Mouse (Mus musculus) intestine, postnatal 0 days (tissue): ENCODE data around the gene Arl3. TPM values are rescaled to one million over a fixed set of nuclear protein-coding genes. Genes with fewer than 3 reads are reported as not detected.

ENCODE experiments used
- ATAC-seq: fragments of 200-750 bp; cut with Nextera tagmentation; 2 replicates; pipeline ENCODE4 v1.8.0; 2017; ENCODE audit warnings: mild to moderate bottlenecking, moderate TSS enrichment, moderate library complexity
- H3K27ac ChIP-seq: fragments of 300-500 bp; sonication (generic); 2 replicates; pipeline ENCODE4 v1.5.1; 2014; ENCODE audit warnings: mild to moderate bottlenecking, low read depth, low read length, moderate library complexity
- H3K27me3 ChIP-seq: fragments of 300-500 bp; sonication (generic); replicated peaks from 2 replicates; pipeline ENCODE4 v1.6.1; 2014; ENCODE audit warnings: low read length, mixed read lengths; ENCODE audit not compliant: control insufficient read depth, insufficient read depth
- H3K36me3 ChIP-seq: fragments of 300-500 bp; sonication (generic); 2 replicates; pipeline ENCODE4 v1.6.1; 2014; ENCODE audit warnings: mild to moderate bottlenecking, moderate library complexity; ENCODE audit not compliant: control insufficient read depth, insufficient read depth
- H3K4me1 ChIP-seq: fragments of 300-500 bp; sonication (generic); replicated peaks from 2 replicates; pipeline ENCODE4 v1.6.1; 2014; ENCODE audit warnings: antibody characterized with exemption, low read length, mixed read lengths; ENCODE audit not compliant: control insufficient read depth, insufficient read depth
- H3K4me2 ChIP-seq: fragments of 300-500 bp; sonication (generic); replicated peaks from 2 replicates; pipeline ENCODE4 v1.6.1; 2014; ENCODE audit warnings: low read depth, mild to moderate bottlenecking, moderate library complexity
- H3K4me3 ChIP-seq: fragments of 300-500 bp; sonication (generic); 2 replicates; pipeline ENCODE4 v1.5.1; 2014; ENCODE audit warnings: low read depth, low read length
- H3K9ac ChIP-seq: fragments of 300-500 bp; sonication (generic); 2 replicates; pipeline ENCODE4 v1.6.1; 2014; ENCODE audit warnings: mild to moderate bottlenecking, low read depth, low read length
- H3K9me3 ChIP-seq: fragments of 300-500 bp; sonication (generic); 2 replicates; pipeline ENCODE4 v1.6.1; 2016; ENCODE audit warnings: mixed run types; ENCODE audit not compliant: control insufficient read depth
- CTCF ChIP-seq: sonication (generic); IDR thresholded peaks from 2 replicates; pipeline ENCODE4 v1.5.1; 2016; ENCODE audit warnings: low read depth, mild to moderate bottlenecking, control low read depth, antibody characterized with exemption, moderate library complexity
- WGBS: fragments of 180-500 bp; shearing (Covaris S2); extraction: QIAGEN DNeasy Blood & Tissue Kit; methylation state at CpG from one replicate; pipeline ENCODE4 v1.1.7; 2014; 5-methylcytosine and 5-hydroxymethylcytosine counted together
- polyA plus RNA-seq: library from polyadenylated mRNA; unstranded; fragments of >200 nt; fragmentation: Nextera tagmentation; extraction: Ambion mirVana; gene quantifications from 2 replicates; pipeline ENCODE4 v1.2.1, GENCODE M21; 2015

Arl3 gene
- polyA plus RNA-seq, 1 experiment from 2014 or later = 21.1 TPM

DNA sequence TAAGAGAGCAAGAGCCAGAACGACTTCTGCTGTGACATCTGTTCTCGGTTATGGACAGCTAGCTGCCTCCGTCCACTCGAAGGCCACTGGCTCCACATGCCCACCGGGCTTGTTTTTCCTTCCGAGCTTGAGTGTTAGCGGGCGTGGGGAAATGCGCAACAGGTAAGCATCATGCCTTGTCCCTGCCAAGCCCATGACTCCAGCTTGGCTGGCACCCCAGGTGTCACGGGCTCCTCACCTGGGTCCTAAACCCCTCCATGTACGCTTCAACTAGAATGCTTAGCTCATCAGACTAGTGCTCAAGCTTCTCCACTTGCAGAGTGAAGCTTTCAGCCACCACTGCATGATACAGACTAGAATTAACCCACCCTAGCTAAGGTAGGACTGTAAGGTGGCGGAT lies 14.4 kb downstream of the Arl3 start:
- H3K4me1 ChIP-seq = no peaks in the 10 kb centered on the region
- no peaks in the 10 kb centered on the region for H3K36me3 ChIP-seq
- no peak overlapping the region for H3K9ac ChIP-seq
- no peaks in the 10 kb centered on the region for H3K9me3 ChIP-seq
- no peak overlapping the region for H3K4me3 ChIP-seq
- no peak overlapping the region for H3K4me2 ChIP-seq
- 78% methylated on average over 12 of the region's 12 CpGs for WGBS
- H3K27ac ChIP-seq = no peak overlapping the region
- ATAC-seq = no peak
- no peaks in the 10 kb centered on the region for H3K27me3 ChIP-seq
- no peak for TF ChIP-seq CTCF

DNA sequence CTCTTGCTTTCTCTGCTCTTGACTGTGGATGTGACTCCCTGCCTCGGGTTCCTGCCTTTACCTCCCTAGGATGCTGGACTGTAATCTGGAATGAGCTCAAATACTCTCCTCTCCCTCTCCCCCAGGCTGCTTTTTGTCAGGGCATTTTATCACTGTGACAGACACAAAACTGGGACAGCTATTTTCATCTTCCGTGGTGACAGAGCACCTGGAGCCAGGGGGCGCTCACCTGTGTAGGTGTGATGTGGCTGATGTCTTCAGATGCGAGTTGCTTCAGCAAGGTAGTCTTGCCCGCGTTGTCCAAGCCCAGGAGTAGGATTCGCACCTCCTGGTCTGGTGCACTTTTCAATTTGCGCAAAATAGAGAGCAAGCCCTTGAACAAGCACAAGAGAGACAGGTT lies 15.0 kb downstream of the Arl3 start:
- ATAC-seq = no peak
- WGBS = 80% methylated on average over 8 of the region's 8 CpGs
- H3K9ac ChIP-seq = no peak overlapping the region
- H3K4me1 ChIP-seq = no peaks in the 10 kb centered on the region
- H3K36me3 ChIP-seq = no peaks in the 10 kb centered on the region
- no peaks in the 10 kb centered on the region for H3K9me3 ChIP-seq
- no peak overlapping the region for H3K27ac ChIP-seq
- H3K4me2 ChIP-seq = no peak overlapping the region
- no peaks in the 10 kb centered on the region for H3K27me3 ChIP-seq
- TF ChIP-seq CTCF = no peak
- no peak overlapping the region for H3K4me3 ChIP-seq

DNA sequence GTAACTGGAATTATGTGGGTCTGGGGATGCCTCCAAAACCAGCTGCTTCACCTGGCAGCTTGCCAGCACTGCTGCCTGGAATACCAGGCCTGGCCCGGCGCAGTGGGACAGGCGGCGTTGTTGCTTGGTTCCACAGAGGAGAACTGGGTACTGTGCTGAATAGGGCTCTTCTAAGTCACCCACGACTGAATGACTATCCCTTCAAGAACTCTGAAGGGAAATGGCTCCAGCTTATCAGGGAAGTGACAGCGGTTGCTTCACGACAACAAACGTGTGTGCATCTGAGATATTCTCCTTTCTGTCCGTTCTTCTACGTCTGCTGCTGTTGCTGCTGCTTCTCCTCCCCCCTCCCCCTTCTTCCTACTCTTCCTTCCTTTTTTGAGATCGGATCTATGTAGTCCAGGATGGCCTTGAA lies 19.4 kb downstream of the Arl3 start:
- ATAC-seq = no peak
- Histone ChIP-seq H3K4me1 (no peaks in the 10 kb centered on the region), H3K4me2 (no peak overlapping the region), H3K9ac (no peak overlapping the region), H3K27ac (no peak overlapping the region), H3K9me3 (no peaks in the 10 kb centered on the region), H3K4me3 (no peak overlapping the region), H3K27me3 (no peaks in the 10 kb centered on the region), H3K36me3 (peaks cover 19% of the 10 kb centered on the region; the same call in 1 of the 2 replicates)
- 52% methylated on average over 11 of the region's 11 CpGs for WGBS
- TF ChIP-seq CTCF = no peak

DNA sequence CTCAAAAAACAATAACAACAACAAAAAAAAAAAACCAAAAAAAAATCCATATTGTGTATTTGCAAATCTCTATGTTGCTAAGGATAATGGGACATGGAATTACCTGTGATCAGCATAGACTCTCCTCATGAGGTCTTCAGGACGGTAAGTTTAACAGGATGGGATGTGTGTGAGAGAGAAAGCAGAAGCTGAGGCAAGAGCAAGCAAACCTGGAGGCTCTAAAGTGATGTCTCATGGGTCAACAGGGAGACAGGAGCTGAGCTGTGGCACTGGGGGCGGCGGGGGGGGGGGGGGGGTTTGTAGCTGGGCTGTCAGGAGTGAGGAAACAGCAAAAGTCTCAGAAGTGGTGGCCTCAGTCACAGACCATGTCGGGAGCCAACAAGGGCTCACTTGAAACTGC lies 20.5 kb downstream of the Arl3 start:
- 82% methylated on average over 4 of the region's 4 CpGs for WGBS
- no peak for TF ChIP-seq CTCF
- Histone ChIP-seq H3K4me3 (no peak overlapping the region), H3K9ac (no peak overlapping the region), H3K36me3 (peaks cover 19% of the 10 kb centered on the region; the same call in 1 of the 2 replicates), H3K4me2 (no peak overlapping the region), H3K9me3 (no peaks in the 10 kb centered on the region), H3K4me1 (no peaks in the 10 kb centered on the region), H3K27ac (no peak overlapping the region), H3K27me3 (no peaks in the 10 kb centered on the region)
- ATAC-seq = no peak

DNA sequence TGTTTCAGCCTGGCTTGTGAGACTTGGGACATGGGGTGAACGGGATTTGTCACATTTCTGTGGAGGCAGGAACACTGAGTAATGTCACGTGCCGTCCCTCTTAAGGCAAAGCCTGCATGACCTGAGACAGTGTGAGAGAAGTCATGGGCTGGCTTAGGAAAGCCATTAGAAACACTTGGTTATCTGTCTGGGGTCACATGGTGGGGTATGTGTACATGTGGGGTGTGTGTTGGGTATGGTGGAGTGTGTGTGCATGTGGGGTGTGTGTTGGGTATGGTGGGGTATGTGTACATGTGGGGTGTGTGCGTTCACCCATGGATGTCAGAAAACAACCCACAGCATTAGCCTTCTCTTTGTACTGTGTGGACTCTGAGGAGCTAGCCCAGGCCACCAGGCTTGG lies 22.6 kb downstream of the Arl3 start:
- Histone ChIP-seq H3K27ac (no peak overlapping the region), H3K9ac (no peak overlapping the region), H3K27me3 (no peaks in the 10 kb centered on the region), H3K9me3 (no peaks in the 10 kb centered on the region), H3K4me3 (no peak overlapping the region), H3K4me2 (no peak overlapping the region), H3K36me3 (peaks cover 19% of the 10 kb centered on the region; the same call in 1 of the 2 replicates), H3K4me1 (no peaks in the 10 kb centered on the region)
- ATAC-seq = no peak
- no peak for TF ChIP-seq CTCF
- WGBS = 94% methylated on average over 4 of the region's 4 CpGs

DNA sequence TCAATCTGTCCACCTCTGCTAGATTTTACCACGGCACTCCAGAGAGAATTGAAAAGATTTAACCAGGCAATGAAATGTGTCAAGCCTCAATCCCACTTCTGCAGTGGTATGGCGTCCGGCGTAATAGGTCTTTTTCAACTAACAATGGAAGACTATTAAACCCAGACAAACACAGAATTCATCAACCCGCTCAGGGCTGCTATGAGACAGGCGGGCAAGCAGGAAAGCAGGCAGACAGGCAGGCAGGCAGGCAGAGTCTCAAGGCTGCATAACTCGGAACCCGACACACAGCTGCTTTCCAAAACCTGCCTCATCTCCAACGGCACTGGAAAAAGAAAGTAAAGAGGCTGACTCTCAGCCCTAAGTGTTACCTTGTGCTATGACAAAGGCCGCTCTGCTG lies 24.9 kb downstream of the Arl3 start:
- Histone ChIP-seq H3K4me1 (no peaks in the 10 kb centered on the region), H3K27ac (no peak overlapping the region), H3K4me2 (no peak overlapping the region), H3K36me3 (peaks cover 19% of the 10 kb centered on the region; the same call in 1 of the 2 replicates), H3K27me3 (no peaks in the 10 kb centered on the region), H3K9ac (no peak overlapping the region), H3K4me3 (no peak overlapping the region), H3K9me3 (no peaks in the 10 kb centered on the region)
- no peak for TF ChIP-seq CTCF
- 79% methylated on average over 10 of the region's 10 CpGs for WGBS
- ATAC-seq = no peak

DNA sequence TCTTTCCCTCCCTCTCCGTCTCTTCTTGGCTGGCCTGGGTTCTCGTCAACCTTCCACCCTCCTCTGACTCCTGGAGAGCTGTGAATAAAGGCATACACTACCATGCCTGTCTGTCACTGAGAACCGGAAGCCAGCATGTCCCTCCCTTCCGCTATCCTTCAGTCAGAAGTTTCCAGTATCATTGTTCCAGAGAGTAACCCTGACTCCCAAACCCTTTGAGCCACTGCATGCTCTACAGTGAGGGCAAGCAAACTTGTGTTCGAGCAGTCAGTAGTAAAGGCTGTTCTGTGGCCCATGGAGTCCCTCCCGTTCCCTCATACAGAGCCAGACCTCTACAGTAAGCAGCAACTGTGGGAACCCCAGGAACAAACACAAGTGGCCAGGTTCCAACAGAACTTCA lies 25.4 kb downstream of the Arl3 start:
- Histone ChIP-seq H3K9ac (no peak overlapping the region), H3K4me3 (no peak overlapping the region), H3K4me1 (no peaks in the 10 kb centered on the region), H3K9me3 (no peaks in the 10 kb centered on the region), H3K36me3 (peaks cover 19% of the 10 kb centered on the region; the same call in 1 of the 2 replicates), H3K27me3 (no peaks in the 10 kb centered on the region), H3K27ac (no peak overlapping the region), H3K4me2 (no peak overlapping the region)
- no peak for TF ChIP-seq CTCF
- no peak for ATAC-seq
- WGBS = 83% methylated on average over 6 of the region's 6 CpGs
